Mouse (Mus musculus): Measurements from ENCODE around the gene Gm20388. TPM values are rescaled to one million over a fixed set of nuclear protein-coding genes. Genes with fewer than 3 reads are reported as not detected.

Gm20388 gene
- polyA plus RNA-seq, 1 experiment from 2014 or later = not detected

DNA sequence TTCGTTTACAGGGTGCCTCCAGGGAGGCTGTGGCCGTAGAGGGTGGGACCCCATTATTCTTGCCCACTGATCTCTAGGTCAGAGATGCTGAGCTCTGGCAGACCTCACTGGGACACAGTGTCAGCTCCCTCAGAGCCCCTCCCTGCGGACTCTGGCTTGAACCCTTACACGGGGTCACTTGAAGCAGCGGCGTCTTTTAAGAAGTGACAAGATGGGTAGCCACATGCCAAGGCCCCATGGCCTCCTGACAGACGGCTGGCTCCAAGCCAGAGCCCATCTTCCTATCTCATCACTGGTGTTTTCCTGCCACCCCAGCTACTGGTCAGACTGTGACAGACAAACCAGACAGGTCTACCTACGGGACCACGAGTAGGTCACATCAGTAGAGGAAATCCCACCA lies 2288.6 kb downstream of the Gm20388 start:
- ATAC-seq (ENCODE audit: low FRiP score) (no peak), DNase-seq (ENCODE audit: low spot score) (no peak)
- Histone ChIP-seq H3K27ac (no peak overlapping the region), H3K9me3 (ENCODE audit: control insufficient read depth, low read length) (no peaks in the 10 kb centered on the region), H3K9ac (no peak overlapping the region), H3K4me3 (replicated peaks; ENCODE audit: low read length) (no peak overlapping the region), H3K4me1 (replicated peaks; ENCODE audit: control insufficient read depth, insufficient read depth, low read length) (peaks cover 4% of the 10 kb centered on the region; the same call in 1 of the 2 replicates), H3K4me2 (replicated peaks) (no peak overlapping the region), H3K27me3 (ENCODE audit: control insufficient read depth, insufficient read depth, low read length) (no peaks in the 10 kb centered on the region), H3K36me3 (replicated peaks; ENCODE audit: control insufficient read depth, insufficient read depth) (no peaks in the 10 kb centered on the region)
- WGBS = 83% methylated on average over 9 of the region's 9 CpGs

DNA sequence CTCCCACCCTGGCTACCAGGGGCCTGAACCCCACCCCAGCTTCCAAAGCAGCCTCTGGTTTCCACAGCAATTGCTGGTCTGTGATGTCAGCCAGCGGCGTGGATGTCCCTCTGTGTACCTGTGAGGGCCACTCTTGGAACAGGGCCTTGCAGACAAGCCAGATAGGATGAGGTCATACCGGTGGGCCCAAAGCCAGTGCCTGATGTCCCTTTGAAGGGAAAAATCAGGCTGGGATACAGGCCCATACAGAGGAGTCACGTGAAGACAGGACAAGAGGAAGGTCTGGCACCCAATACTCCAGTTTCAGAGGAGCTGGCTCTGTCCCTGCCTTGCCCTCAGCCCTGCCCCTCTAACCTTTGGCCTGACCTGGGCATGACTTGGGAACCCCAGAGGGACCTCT lies 2289.2 kb downstream of the Gm20388 start:
- H3K4me3 ChIP-seq (replicated peaks; ENCODE audit: low read length) = no peak overlapping the region
- H3K27me3 ChIP-seq (ENCODE audit: control insufficient read depth, insufficient read depth, low read length) = no peaks in the 10 kb centered on the region
- no peak overlapping the region for H3K9ac ChIP-seq
- peaks cover 2% of the 10 kb centered on the region; the same call in 1 of the 2 replicates for H3K4me1 ChIP-seq (replicated peaks; ENCODE audit: control insufficient read depth, insufficient read depth, low read length)
- no peak overlapping the region for H3K4me2 ChIP-seq (replicated peaks)
- H3K9me3 ChIP-seq (ENCODE audit: control insufficient read depth, low read length) = no peaks in the 10 kb centered on the region
- DNase-seq (ENCODE audit: low spot score) (no peak), ATAC-seq (ENCODE audit: low FRiP score) (no peak)
- H3K36me3 ChIP-seq (replicated peaks; ENCODE audit: control insufficient read depth, insufficient read depth) = no peaks in the 10 kb centered on the region
- 93% methylated on average over 4 of the region's 4 CpGs for WGBS
- no peak overlapping the region for H3K27ac ChIP-seq

DNA sequence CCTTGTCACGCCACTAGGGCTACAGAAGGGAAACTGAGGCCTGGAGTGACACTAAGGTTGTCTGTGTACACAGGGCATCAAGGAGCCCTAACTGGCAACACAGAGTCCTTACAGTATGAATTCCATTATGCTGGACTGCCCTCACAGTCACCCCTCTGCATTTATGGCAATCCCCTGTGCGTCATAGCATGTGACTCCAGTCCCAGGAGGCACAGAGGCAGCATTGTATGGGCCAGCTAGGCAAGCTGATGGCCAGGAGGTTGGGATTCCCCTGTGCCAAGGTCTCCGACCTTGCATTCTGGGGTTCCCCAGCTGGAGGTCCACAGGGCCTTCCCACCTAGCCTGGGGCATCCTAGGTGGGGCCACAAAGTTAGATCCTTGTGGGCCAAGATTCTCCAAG lies 2300.9 kb downstream of the Gm20388 start:
- Histone ChIP-seq H3K4me3 (replicated peaks; ENCODE audit: low read length) (no peak overlapping the region), H3K4me2 (replicated peaks) (no peak overlapping the region), H3K4me1 (replicated peaks; ENCODE audit: control insufficient read depth, insufficient read depth, low read length) (no peaks in the 10 kb centered on the region), H3K27ac (no peak overlapping the region), H3K27me3 (ENCODE audit: control insufficient read depth, insufficient read depth, low read length) (no peaks in the 10 kb centered on the region), H3K36me3 (replicated peaks; ENCODE audit: control insufficient read depth, insufficient read depth) (no peaks in the 10 kb centered on the region), H3K9me3 (ENCODE audit: control insufficient read depth, low read length) (no peaks in the 10 kb centered on the region), H3K9ac (no peak overlapping the region)
- no peak for ATAC-seq (ENCODE audit: low FRiP score)
- DNase-seq (ENCODE audit: low spot score) = no peak
- WGBS = 86% methylated on average over 3 of the region's 3 CpGs

DNA sequence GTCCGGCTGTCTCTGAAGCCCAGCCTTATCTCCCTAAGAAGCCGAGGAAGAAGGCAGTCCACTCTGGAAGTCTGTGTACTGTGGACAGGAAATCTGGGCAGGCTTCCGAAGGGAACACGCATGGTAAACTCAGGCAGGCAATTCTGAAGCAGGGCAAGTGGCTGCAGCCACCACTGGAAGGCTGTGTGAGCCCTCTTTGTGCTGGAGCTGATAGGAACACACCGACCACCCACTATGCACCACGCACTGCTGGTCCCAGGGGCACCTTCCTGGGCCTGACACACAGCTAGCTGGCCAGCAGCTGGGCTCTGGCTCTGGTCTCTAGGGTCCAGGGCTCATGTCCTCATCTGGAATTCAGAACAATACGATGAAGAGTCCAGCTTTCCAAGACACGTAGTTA lies 2305.0 kb downstream of the Gm20388 start:
- Histone ChIP-seq H3K9ac (no peak overlapping the region), H3K9me3 (ENCODE audit: control insufficient read depth, low read length) (no peaks in the 10 kb centered on the region), H3K4me3 (replicated peaks; ENCODE audit: low read length) (no peak overlapping the region), H3K27me3 (ENCODE audit: control insufficient read depth, insufficient read depth, low read length) (no peaks in the 10 kb centered on the region), H3K4me1 (replicated peaks; ENCODE audit: control insufficient read depth, insufficient read depth, low read length) (no peaks in the 10 kb centered on the region), H3K27ac (no peak overlapping the region), H3K4me2 (replicated peaks) (no peak overlapping the region), H3K36me3 (replicated peaks; ENCODE audit: control insufficient read depth, insufficient read depth) (no peaks in the 10 kb centered on the region)
- 82% methylated on average over 8 of the region's 8 CpGs for WGBS
- DNase-seq (ENCODE audit: low spot score) (no peak), ATAC-seq (ENCODE audit: low FRiP score) (no peak)

DNA sequence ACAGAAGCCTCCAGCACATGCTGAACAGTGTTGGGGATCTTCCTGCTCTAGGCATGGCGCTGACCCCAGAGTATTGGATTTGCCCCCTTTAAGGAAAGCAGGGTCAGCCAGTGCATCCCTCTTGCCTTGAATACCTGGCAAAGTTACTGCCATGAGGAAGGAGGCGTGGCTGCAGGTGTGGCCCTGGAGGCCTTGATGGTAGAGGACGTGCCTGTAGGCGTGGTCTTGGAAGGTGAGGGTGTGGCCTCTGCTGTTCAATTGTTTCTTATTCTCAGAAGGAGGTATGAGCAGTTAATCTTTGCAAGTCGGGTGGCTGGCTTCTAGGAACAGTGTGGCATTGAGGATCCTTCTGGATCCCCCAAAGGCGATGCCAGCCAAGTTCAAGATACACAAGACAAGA lies 2305.8 kb downstream of the Gm20388 start:
- 66% methylated on average over 6 of the region's 6 CpGs for WGBS
- Histone ChIP-seq H3K27ac (no peak overlapping the region), H3K27me3 (ENCODE audit: control insufficient read depth, insufficient read depth, low read length) (no peaks in the 10 kb centered on the region), H3K9ac (no peak overlapping the region), H3K4me3 (replicated peaks; ENCODE audit: low read length) (no peak overlapping the region), H3K4me1 (replicated peaks; ENCODE audit: control insufficient read depth, insufficient read depth, low read length) (no peaks in the 10 kb centered on the region), H3K4me2 (replicated peaks) (no peak overlapping the region), H3K9me3 (ENCODE audit: control insufficient read depth, low read length) (no peaks in the 10 kb centered on the region), H3K36me3 (replicated peaks; ENCODE audit: control insufficient read depth, insufficient read depth) (no peaks in the 10 kb centered on the region)
- DNase-seq (ENCODE audit: low spot score) = no peak
- ATAC-seq (ENCODE audit: low FRiP score) = no peak

DNA sequence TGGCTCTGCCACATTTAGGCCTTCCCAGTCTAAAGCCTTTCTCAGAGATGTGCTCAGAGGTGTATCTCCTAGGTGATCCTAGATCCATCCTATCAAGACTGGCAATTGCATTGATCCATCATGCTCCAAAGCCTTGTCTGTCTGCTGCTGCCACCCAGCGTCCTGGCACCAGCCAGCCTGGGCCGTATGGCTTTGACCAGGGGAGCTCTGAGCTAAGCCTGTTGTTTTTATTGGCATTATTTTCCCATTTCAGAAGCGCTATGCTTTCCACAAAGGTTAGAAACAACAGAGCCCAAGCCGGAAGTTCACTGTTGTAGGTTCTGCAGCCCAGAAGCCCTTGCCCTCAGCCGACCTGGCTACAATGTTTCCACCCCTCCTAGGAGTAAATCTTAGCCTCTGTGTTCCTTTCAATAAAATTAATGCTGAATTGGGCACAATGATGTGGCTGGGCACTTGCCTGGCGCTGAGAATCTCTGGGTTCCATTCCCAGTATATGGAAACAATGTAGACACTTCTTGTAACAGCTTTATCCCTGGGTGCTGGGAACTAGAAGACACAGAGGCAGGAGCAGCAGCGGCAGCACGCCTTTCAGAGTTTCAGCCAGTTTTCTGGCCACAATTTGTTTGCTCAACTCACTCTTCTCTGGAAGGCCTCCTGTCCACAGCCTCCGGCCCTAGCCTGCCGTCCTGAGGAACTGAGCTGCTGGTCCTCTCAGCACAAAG lies 2307.0 kb downstream of the Gm20388 start:
- DNase-seq (ENCODE audit: low spot score) (no peak), ATAC-seq (ENCODE audit: low FRiP score) (no peak)
- H3K27me3 ChIP-seq (ENCODE audit: control insufficient read depth, insufficient read depth, low read length) = no peaks in the 10 kb centered on the region
- H3K4me3 ChIP-seq (replicated peaks; ENCODE audit: low read length) = no peak overlapping the region
- WGBS = 86% methylated on average over 10 of the region's 10 CpGs
- H3K36me3 ChIP-seq (replicated peaks; ENCODE audit: control insufficient read depth, insufficient read depth) = no peaks in the 10 kb centered on the region
- no peaks in the 10 kb centered on the region for H3K9me3 ChIP-seq (ENCODE audit: control insufficient read depth, low read length)
- H3K4me1 ChIP-seq (replicated peaks; ENCODE audit: control insufficient read depth, insufficient read depth, low read length) = no peaks in the 10 kb centered on the region
- H3K9ac ChIP-seq = no peak overlapping the region
- no peak overlapping the region for H3K4me2 ChIP-seq (replicated peaks)
- no peak overlapping the region for H3K27ac ChIP-seq

DNA sequence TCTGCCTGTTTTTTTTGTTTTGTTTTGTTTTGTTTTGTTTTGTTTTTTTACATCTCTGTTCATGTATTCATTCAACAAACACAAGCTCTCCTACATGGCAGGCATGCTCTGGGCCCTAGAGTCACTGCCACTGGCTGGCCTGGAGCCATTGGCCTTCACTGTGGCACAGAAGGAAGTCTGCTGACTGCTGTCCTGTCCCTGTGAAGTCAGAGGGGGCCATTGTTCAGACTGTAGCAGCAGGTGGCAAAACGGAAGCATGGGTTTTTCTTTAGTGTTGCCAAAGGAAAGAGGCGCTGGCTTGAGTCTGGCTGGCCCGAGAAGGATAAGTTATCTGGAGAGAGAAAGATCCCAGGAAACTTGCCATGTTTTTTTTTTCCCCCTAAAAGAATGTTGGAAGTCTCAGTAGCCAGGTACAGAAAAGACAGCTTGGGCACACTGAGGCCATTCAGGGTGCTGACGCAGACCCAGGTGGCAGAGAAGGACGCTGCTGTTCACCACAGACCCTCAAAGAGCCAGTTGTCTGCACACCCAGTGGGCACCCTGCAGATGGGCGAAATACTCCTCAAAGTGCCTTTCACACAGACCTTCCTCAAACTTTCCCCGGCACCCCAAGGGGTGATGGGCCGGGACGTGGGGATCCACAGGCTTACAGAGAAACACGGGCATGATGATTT lies 2313.5 kb downstream of the Gm20388 start:
- Histone ChIP-seq H3K4me2 (replicated peaks) (no peak overlapping the region), H3K27me3 (ENCODE audit: control insufficient read depth, insufficient read depth, low read length) (peaks cover 21% of the 10 kb centered on the region), H3K9ac (no peak overlapping the region), H3K4me3 (replicated peaks; ENCODE audit: low read length) (no peak overlapping the region), H3K36me3 (replicated peaks; ENCODE audit: control insufficient read depth, insufficient read depth) (no peaks in the 10 kb centered on the region), H3K27ac (peak overlapping the region; percentile 74; the same call in 1 of the 2 replicates), H3K4me1 (replicated peaks; ENCODE audit: control insufficient read depth, insufficient read depth, low read length) (no peaks in the 10 kb centered on the region), H3K9me3 (ENCODE audit: control insufficient read depth, low read length) (no peaks in the 10 kb centered on the region)
- ATAC-seq (ENCODE audit: low FRiP score) (no peak), DNase-seq (ENCODE audit: low spot score) (no peak)
- 65% methylated on average over 10 of the region's 10 CpGs for WGBS

DNA sequence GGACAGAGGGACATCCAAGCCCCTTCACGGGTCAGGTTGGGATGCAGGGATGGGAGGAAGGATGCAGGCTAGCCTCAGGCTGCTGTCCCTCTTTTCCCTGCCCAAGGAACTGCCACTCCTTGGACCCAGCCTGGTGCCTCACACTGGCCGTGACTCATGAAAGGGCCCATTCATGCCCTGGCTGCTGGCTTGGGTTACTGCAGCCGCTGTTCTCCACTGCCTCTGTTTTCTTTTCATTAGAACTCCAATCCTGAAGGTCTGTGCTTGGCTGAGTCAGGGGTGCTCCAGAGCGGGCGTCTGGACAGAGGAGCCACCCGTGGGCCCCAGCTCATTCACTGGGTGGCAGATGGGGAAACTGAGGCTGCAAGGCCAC lies 2314.0 kb downstream of the Gm20388 start:
- WGBS = 57% methylated on average over 6 of the region's 6 CpGs

DNA sequence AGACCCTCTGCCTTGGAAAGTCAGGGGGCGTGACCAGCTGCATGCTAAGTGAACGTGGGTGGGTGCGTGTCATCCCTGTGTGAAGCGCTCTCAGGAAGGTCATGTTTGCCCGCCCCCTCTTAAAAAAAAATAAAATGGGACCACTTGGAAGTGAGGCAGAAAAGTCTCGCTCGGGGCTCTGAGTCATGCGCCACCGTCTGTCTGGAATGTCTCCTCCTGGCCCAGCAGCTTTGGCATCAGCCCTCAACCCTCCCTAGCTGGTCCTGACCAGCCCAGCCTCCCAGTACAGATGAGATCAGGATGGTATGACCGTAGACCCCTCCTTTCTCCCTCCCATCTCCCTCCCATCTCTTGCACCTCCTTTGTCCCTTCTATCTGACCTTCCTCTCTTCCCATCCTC lies 2314.8 kb downstream of the Gm20388 start:
- H3K4me1 ChIP-seq (replicated peaks; ENCODE audit: control insufficient read depth, insufficient read depth, low read length) = 0 out of 2 replicates have a peak, but pooled peaks cover 8% of the 10 kb centered on the region
- no peak overlapping the region for H3K9ac ChIP-seq
- ATAC-seq (ENCODE audit: low FRiP score) = no peak
- H3K27ac ChIP-seq = no peak overlapping the region
- no peak overlapping the region for H3K4me3 ChIP-seq (replicated peaks; ENCODE audit: low read length)
- H3K9me3 ChIP-seq (ENCODE audit: control insufficient read depth, low read length) = no peaks in the 10 kb centered on the region
- 62% methylated on average over 10 of the region's 10 CpGs for WGBS
- peaks cover 29% of the 10 kb centered on the region for H3K27me3 ChIP-seq (ENCODE audit: control insufficient read depth, insufficient read depth, low read length)
- no peak for DNase-seq (ENCODE audit: low spot score)
- no peaks in the 10 kb centered on the region for H3K36me3 ChIP-seq (replicated peaks; ENCODE audit: control insufficient read depth, insufficient read depth)
- no peak overlapping the region for H3K4me2 ChIP-seq (replicated peaks)

More for the DNA sequence above, 2314.0 kb downstream of the Gm20388 start:
- H3K4me2 ChIP-seq (replicated peaks) = no peak overlapping the region
- peak overlapping the region; percentile 74; the same call in 1 of the 2 replicates for H3K27ac ChIP-seq
- H3K9ac ChIP-seq = no peak overlapping the region
- H3K4me3 ChIP-seq (replicated peaks; ENCODE audit: low read length) = no peak overlapping the region
- H3K27me3 ChIP-seq (ENCODE audit: control insufficient read depth, insufficient read depth, low read length) = peaks cover 26% of the 10 kb centered on the region
- no peaks in the 10 kb centered on the region for H3K9me3 ChIP-seq (ENCODE audit: control insufficient read depth, low read length)
- H3K4me1 ChIP-seq (replicated peaks; ENCODE audit: control insufficient read depth, insufficient read depth, low read length) = 0 out of 2 replicates have a peak, but pooled peaks cover 1% of the 10 kb centered on the region
- no peak for DNase-seq (ENCODE audit: low spot score)
- H3K36me3 ChIP-seq (replicated peaks; ENCODE audit: control insufficient read depth, insufficient read depth) = no peaks in the 10 kb centered on the region
- ATAC-seq (ENCODE audit: low FRiP score) = peak; percentile 38; the same call in 1 of the 2 replicates
